Mouse (Mus musculus): ENCODE data around the gene Mrps15. TPM values are rescaled to one million over a fixed set of nuclear protein-coding genes. Genes with fewer than 3 reads are reported as not detected.

Mrps15 gene
- polyA plus RNA-seq, 1 experiment from 2014 or later, result 151 TPM

DNA sequence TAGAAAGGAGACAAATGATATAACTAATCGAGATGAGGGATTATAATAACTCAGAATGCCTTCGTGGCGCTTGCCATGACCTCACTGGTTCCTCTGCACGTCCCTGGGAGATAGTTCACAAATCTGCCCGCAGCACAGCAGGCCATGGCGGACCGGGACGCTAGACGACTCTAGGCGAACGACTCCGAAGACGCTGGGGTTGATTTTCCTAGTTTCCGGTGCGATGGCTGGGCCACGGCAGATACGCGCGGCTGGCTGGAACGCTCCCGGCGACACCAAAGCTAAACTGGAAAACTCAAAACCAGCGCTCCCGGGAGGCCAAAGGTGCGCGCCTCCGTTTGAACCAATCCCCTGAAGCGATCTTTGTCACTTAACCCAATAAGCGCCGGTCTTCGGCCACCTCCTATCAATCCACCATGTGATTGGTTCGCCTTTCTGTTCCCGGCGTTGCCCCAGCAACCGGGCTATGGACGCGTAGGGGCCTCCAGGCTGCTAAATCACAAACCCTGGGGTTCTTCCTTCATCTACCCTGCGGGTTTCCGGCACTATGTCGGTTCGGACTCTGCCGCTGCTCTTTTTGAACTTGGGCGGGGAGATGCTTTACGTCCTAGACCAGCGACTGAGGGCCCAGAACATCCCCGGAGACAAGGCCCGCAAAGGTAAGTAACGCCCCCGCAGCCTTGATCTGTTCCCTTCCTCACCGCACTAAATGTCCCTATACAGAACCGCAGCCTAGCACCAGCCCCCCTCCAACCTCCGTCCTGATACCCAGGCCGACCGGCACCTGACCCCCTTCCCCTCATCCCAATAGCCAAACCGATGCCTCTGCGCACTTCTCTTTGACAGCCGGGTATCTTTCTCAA, 11.6 kb downstream of the Mrps15 start, which contains the start of gene Oscp1:
Gene Oscp1 (plus strand): TSS at position 432 of the 863 bp plus-strand sequence.
- H3K4me2 ChIP-seq (ENCODE audit: low read length), result peak within 1 kb of the TSS; percentile 84
- no peaks in the 10 kb centered on the region for H3K9me3 ChIP-seq (ENCODE audit: control insufficient read depth, low read length)
- H3K36me3 ChIP-seq (ENCODE audit: control insufficient read depth, insufficient read depth, low read length), result peaks cover 29% of the 10 kb centered on the region
- H3K27ac ChIP-seq (replicated peaks in 1 of 2; ENCODE audit: control insufficient read depth in 1 of 2, insufficient read depth in 1 of 2, low read depth in 2 of 2, low read length in 2 of 2), result peak within 1 kb of the TSS; percentile 18 to 24; a peak in 2 of 4 replicates
- H3K9ac ChIP-seq (ENCODE audit: low read length), result peak within 1 kb of the TSS; percentile 75
- peak; percentile 89 for ATAC-seq (ENCODE audit: insufficient number of reproducible peaks, insufficient read depth, low FRiP score, low read depth)
- H3K4me1 ChIP-seq (ENCODE audit: control insufficient read depth in 2 of 2, insufficient read depth in 2 of 2, low read length in 2 of 2), result peaks cover 3 to 11% of the 10 kb centered on the region in 2 experiments; a peak in 2 of 4 replicates
- WGBS, result under 1% methylated on average over 57 of the region's 57 CpGs
- H3K27me3 ChIP-seq (ENCODE audit: control insufficient read depth, insufficient read depth, low read length), result no peaks in the 10 kb centered on the region
- peak within 1 kb of the TSS; percentile 72 to 88 for H3K4me3 ChIP-seq (ENCODE audit: control insufficient read depth in 1 of 2, insufficient read depth in 1 of 2, low read depth in 1 of 2, low read length in 2 of 2)

DNA sequence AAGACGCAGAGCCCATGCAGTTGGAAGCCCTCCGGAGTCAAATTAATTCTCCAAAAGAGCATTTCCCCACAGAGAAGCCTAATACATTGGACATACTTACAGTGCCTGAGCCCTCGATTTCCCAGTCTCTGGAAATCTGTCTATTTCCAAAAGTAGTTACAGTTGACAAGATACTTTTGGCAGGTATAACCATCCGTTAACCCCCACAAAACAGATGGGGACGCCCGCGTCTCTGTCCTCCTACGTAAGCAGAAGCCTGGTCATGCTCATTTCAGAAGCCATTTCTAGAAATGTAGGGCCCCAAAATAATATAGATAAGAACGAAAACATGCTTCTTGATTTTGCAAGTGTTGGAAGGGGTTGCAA, 12.3 kb downstream of the Mrps15 start:
- H3K9ac ChIP-seq (ENCODE audit: low read length), result peak overlapping the region; percentile 75
- no peaks in the 10 kb centered on the region for H3K27me3 ChIP-seq (ENCODE audit: control insufficient read depth, insufficient read depth, low read length)
- H3K36me3 ChIP-seq (ENCODE audit: control insufficient read depth, insufficient read depth, low read length), result peaks cover 23% of the 10 kb centered on the region
- peak overlapping the region; percentile 72 to 88 for H3K4me3 ChIP-seq (ENCODE audit: control insufficient read depth in 1 of 2, insufficient read depth in 1 of 2, low read depth in 1 of 2, low read length in 2 of 2)
- H3K9me3 ChIP-seq (ENCODE audit: control insufficient read depth, low read length), result no peaks in the 10 kb centered on the region
- WGBS, result 44% methylated on average over 9 of the region's 9 CpGs
- peaks cover 3 to 11% of the 10 kb centered on the region in 2 experiments; a peak in 2 of 4 replicates for H3K4me1 ChIP-seq (ENCODE audit: control insufficient read depth in 2 of 2, insufficient read depth in 2 of 2, low read length in 2 of 2)
- ATAC-seq (ENCODE audit: insufficient number of reproducible peaks, insufficient read depth, low FRiP score, low read depth), result no peak
- H3K4me2 ChIP-seq (ENCODE audit: low read length), result peak overlapping the region; percentile 84
- no peak overlapping the region for H3K27ac ChIP-seq (replicated peaks in 1 of 2; ENCODE audit: control insufficient read depth in 1 of 2, insufficient read depth in 1 of 2, low read depth in 2 of 2, low read length in 2 of 2)

DNA sequence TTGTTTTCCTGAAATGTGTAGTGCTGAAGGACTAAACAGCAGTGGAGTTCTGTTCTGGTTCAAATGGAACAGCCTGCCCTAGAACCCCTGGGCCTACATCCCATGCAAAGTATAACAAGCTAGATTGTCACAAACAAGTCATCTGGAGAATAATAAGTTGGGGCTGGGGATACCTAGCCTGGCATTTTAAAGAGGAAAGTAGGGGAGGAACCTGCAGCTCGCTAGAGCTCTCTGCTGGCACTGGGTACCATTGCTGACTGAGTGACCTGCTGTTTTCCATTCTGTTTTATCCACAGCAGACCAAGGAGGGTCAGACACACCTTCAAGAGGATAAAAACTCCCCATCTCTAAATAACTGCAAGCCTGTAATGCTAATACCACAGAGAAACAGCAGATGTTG, 16.1 kb downstream of the Mrps15 start:
- H3K9ac ChIP-seq (ENCODE audit: low read length), result no peak overlapping the region
- no peak overlapping the region for H3K4me3 ChIP-seq (ENCODE audit: control insufficient read depth in 1 of 2, insufficient read depth in 1 of 2, low read depth in 1 of 2, low read length in 2 of 2)
- no peaks in the 10 kb centered on the region for H3K36me3 ChIP-seq (ENCODE audit: control insufficient read depth, insufficient read depth, low read length)

DNA sequence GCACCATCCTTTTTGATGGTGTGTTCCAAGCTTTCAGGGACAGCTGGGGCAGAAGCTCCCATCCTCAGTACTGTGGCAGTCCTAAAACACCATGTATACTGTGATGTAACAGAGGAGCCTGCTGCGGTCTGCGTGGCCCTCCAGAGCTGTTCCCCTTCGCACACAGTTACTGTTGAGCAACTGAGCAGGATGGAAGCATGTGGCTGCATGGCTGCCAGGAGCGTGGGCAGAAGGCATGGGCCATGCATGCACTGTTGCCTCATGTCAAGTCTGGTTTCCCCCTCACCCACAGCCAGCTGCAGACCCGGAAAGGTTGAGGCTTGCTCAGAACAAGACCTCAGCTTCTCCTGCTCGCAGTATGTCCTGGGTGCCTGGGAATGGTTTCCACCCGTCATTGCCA, 18.5 kb downstream of the Mrps15 start:
- Histone ChIP-seq H3K36me3 (ENCODE audit: control insufficient read depth, insufficient read depth, low read length) (no peaks in the 10 kb centered on the region), H3K4me3 (ENCODE audit: control insufficient read depth in 1 of 2, insufficient read depth in 1 of 2, low read depth in 1 of 2, low read length in 2 of 2) (no peak overlapping the region), H3K27ac (replicated peaks in 1 of 2; ENCODE audit: control insufficient read depth in 1 of 2, insufficient read depth in 1 of 2, low read depth in 2 of 2, low read length in 2 of 2) (no peak overlapping the region), H3K4me1 (ENCODE audit: control insufficient read depth in 2 of 2, insufficient read depth in 2 of 2, low read length in 2 of 2) (no peaks in the 10 kb centered on the region; a peak in 1 of 4 replicates), H3K27me3 (ENCODE audit: control insufficient read depth, insufficient read depth, low read length) (no peaks in the 10 kb centered on the region), H3K9me3 (ENCODE audit: control insufficient read depth, low read length) (no peaks in the 10 kb centered on the region), H3K9ac (ENCODE audit: low read length) (no peak overlapping the region), H3K4me2 (ENCODE audit: low read length) (no peak overlapping the region)
- ATAC-seq (ENCODE audit: insufficient number of reproducible peaks, insufficient read depth, low FRiP score, low read depth), result no peak
- WGBS, result 72% methylated on average over 7 of the region's 7 CpGs

More for the DNA sequence above, 16.1 kb downstream of the Mrps15 start:
- H3K4me1 ChIP-seq (ENCODE audit: control insufficient read depth in 2 of 2, insufficient read depth in 2 of 2, low read length in 2 of 2), result peaks cover 0 to 4% of the 10 kb centered on the region in 2 experiments; a peak in 3 of 4 replicates
- H3K27me3 ChIP-seq (ENCODE audit: control insufficient read depth, insufficient read depth, low read length), result no peaks in the 10 kb centered on the region
- ATAC-seq (ENCODE audit: insufficient number of reproducible peaks, insufficient read depth, low FRiP score, low read depth), result no peak
- H3K4me2 ChIP-seq (ENCODE audit: low read length), result no peak overlapping the region
- no peaks in the 10 kb centered on the region for H3K9me3 ChIP-seq (ENCODE audit: control insufficient read depth, low read length)
- H3K27ac ChIP-seq (replicated peaks in 1 of 2; ENCODE audit: control insufficient read depth in 1 of 2, insufficient read depth in 1 of 2, low read depth in 2 of 2, low read length in 2 of 2), result no peak overlapping the region
- 45% methylated on average over 1 of the region's 1 CpGs for WGBS

DNA sequence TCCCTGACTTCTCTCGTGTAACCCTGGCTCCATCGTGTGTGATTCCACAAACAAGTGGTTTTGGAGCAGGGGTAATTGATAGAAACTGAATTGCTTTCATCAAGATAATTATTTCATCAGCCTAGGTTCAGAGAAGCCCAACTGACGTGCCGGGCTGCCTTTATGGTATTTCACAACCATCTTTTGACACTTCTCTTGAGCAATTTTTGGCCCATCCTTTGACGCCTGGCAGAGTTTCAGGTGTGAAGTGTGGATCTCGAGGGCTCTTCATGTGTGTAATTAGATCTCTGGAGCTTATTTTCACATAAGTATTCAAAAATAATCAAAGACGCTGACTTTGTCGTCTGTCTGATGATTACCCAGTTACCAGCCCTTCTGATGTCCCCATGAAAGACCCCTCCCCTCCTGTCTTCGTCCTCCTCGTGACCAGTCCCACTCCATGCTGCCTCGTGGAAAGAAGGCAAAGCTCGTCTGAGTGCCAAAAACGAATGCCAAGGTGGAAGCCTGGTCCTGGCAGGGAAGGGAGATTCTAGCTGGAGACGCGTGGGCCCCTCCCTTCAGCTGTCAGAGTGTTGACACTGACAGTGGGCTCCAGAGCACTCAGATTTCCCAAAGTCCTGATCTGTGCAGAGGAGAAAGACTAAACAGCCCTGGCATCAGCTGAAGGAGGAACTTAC, 20.8 kb downstream of the Mrps15 start:
- no peaks in the 10 kb centered on the region; a peak in 1 of 4 replicates for H3K4me1 ChIP-seq (ENCODE audit: control insufficient read depth in 2 of 2, insufficient read depth in 2 of 2, low read length in 2 of 2)
- no peaks in the 10 kb centered on the region for H3K36me3 ChIP-seq (ENCODE audit: control insufficient read depth, insufficient read depth, low read length)
- H3K4me3 ChIP-seq (ENCODE audit: control insufficient read depth in 1 of 2, insufficient read depth in 1 of 2, low read depth in 1 of 2, low read length in 2 of 2), result no peak overlapping the region
- no peak overlapping the region for H3K27ac ChIP-seq (replicated peaks in 1 of 2; ENCODE audit: control insufficient read depth in 1 of 2, insufficient read depth in 1 of 2, low read depth in 2 of 2, low read length in 2 of 2)
- no peak overlapping the region for H3K9ac ChIP-seq (ENCODE audit: low read length)
- H3K27me3 ChIP-seq (ENCODE audit: control insufficient read depth, insufficient read depth, low read length), result no peaks in the 10 kb centered on the region
- WGBS, result 59% methylated on average over 15 of the region's 15 CpGs
- no peaks in the 10 kb centered on the region for H3K9me3 ChIP-seq (ENCODE audit: control insufficient read depth, low read length)
- H3K4me2 ChIP-seq (ENCODE audit: low read length), result no peak overlapping the region
- no peak for ATAC-seq (ENCODE audit: insufficient number of reproducible peaks, insufficient read depth, low FRiP score, low read depth)

DNA sequence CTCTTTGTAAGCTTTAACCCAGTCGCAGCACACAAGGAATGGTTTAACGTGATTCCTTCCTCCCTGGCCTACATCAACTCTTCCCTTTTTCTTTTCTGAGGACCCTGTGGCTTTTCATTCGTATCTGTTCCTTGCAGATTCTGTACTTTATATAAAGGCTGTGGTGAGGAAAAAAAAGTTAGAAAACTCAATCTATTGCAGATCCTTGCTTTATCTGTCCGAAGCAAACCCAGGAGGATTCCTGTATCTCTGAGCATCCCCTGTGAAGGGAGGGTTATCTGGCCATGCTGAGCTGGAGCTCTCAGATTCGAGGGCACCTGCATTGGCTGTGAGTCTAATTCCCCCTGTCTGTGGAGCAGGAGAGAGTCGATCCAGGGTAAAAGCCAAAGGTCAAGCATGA, 22.1 kb downstream of the Mrps15 start:
- Histone ChIP-seq H3K4me1 (ENCODE audit: control insufficient read depth in 2 of 2, insufficient read depth in 2 of 2, low read length in 2 of 2) (no peaks in the 10 kb centered on the region; a peak in 1 of 4 replicates), H3K4me3 (ENCODE audit: control insufficient read depth in 1 of 2, insufficient read depth in 1 of 2, low read depth in 1 of 2, low read length in 2 of 2) (no peak overlapping the region), H3K9ac (ENCODE audit: low read length) (no peak overlapping the region), H3K27me3 (ENCODE audit: control insufficient read depth, insufficient read depth, low read length) (no peaks in the 10 kb centered on the region), H3K27ac (replicated peaks in 1 of 2; ENCODE audit: control insufficient read depth in 1 of 2, insufficient read depth in 1 of 2, low read depth in 2 of 2, low read length in 2 of 2) (no peak overlapping the region), H3K36me3 (ENCODE audit: control insufficient read depth, insufficient read depth, low read length) (no peaks in the 10 kb centered on the region), H3K9me3 (ENCODE audit: control insufficient read depth, low read length) (no peaks in the 10 kb centered on the region), H3K4me2 (ENCODE audit: low read length) (no peak overlapping the region)
- ATAC-seq (ENCODE audit: insufficient number of reproducible peaks, insufficient read depth, low FRiP score, low read depth), result no peak
- 75% methylated on average over 6 of the region's 6 CpGs for WGBS

DNA sequence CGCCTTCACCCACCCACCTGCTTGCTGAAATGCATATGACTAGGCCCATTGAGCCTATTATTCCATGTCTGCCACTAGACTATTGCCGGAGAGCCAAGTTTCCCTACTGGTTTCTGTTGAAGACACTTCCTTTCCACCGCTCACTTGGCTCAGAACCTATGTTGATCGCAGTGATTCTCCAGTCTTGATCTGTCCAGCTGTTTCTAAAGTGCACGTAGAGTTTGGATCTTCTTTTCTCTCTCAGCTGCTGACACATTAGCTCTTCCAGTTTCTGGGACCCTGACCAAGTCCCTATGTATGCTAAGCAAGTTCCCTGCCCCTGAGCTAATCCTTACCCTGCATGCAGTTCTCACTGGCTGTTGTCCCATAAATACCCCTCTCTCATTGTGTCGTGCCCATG, 31.1 kb downstream of the Mrps15 start:
- H3K9ac ChIP-seq (ENCODE audit: low read length), result no peak overlapping the region
- no peaks in the 10 kb centered on the region for H3K27me3 ChIP-seq (ENCODE audit: control insufficient read depth, insufficient read depth, low read length)
- no peaks in the 10 kb centered on the region for H3K9me3 ChIP-seq (ENCODE audit: control insufficient read depth, low read length)
- H3K4me1 ChIP-seq (ENCODE audit: control insufficient read depth in 2 of 2, insufficient read depth in 2 of 2, low read length in 2 of 2), result no peaks in the 10 kb centered on the region
- H3K4me3 ChIP-seq (ENCODE audit: control insufficient read depth in 1 of 2, insufficient read depth in 1 of 2, low read depth in 1 of 2, low read length in 2 of 2), result no peak overlapping the region
- H3K27ac ChIP-seq (replicated peaks in 1 of 2; ENCODE audit: control insufficient read depth in 1 of 2, insufficient read depth in 1 of 2, low read depth in 2 of 2, low read length in 2 of 2), result no peak overlapping the region
- no peak for ATAC-seq (ENCODE audit: insufficient number of reproducible peaks, insufficient read depth, low FRiP score, low read depth)
- no peak overlapping the region for H3K4me2 ChIP-seq (ENCODE audit: low read length)
- H3K36me3 ChIP-seq (ENCODE audit: control insufficient read depth, insufficient read depth, low read length), result no peaks in the 10 kb centered on the region
- WGBS, result 71% methylated on average over 6 of the region's 6 CpGs
